Mouse (Mus musculus): ENCODE measurements around the gene Filip1l.
A peak's percentile ranks its signal among the peaks of the same experiment; 100 is the strongest.

Filip1l gene

DNA sequence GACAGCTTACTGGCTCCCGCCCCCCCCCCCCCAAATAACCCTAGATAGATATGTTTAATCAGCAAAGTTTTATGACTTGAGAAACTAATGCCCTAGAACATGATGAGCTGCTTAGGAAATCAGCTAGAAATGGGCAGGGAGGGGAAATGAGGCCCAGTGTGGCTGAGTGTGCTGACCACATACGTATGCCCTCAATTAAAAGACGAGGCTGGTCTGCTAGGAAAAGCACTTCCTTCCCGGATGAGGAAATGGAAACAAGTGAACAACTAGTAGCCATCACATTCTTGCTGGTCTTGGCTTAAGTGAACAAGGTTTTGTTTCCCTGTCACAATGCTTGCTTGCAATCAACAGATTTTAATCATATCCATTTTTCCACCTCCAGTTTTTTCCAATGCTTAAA, 177.7 kb downstream of the Filip1l start:
- DNase-seq (ENCODE audit: low spot score in 2 of 2), result no peak

GRCm38 (mm10) chr16:57532081-57532493, 179.2 kb downstream of the Filip1l start:
- DNase-seq (ENCODE audit: low spot score in 2 of 2), result no peak

GRCm38 (mm10) chr16:57534365-57534764, 181.5 kb downstream of the Filip1l start:
- no peak for DNase-seq (ENCODE audit: low spot score in 2 of 2)

DNA sequence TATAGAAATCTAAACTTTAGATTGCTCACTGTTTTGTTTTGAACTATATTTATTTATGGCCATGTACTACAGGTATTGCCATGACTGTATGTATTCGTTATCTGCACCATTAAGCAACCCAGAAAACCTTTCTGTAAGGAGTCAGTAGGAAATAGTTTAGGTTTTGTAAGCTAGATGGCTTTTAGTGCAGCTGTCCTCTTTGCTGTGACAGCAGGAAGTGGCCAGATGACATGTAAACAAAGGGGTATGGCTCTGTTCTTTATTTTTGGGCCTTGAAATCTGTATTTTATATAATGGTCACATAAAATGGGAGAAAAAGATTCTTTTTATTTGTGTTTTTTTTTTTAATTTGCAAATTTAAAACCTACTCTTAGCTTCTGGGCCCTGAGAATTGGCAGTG, 181.9 kb downstream of the Filip1l start:
- DNase-seq (ENCODE audit: low spot score in 2 of 2), result no peak

DNA sequence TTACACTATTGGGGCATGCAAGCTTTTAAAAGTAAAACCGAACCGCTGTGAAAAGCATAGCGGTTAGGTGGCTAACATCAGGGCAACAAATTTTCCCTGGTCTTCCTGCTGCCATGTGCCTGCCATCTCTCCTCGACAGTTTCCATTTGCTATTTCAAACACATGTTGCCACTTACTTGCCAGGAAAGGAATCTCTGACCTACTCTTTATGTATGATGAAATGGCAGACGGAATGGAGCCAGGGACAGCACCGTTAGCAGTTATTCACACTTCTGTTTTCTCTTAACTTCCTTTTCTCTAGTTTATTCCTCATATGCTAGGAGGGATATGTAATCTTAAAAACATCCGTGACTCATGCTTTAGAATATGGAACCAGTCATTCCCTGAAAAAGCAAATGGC, 183.6 kb downstream of the Filip1l start:
- no peak for DNase-seq (ENCODE audit: low spot score in 2 of 2)

- DNase-seq (ENCODE audit: low spot score in 2 of 2), result no peak
Observed at GRCm38 (mm10) chr16:57543243-57543642, 190.3 kb downstream of the Filip1l start.

GRCm38 (mm10) chr16:57544441-57544840, 191.5 kb downstream of the Filip1l start:
- no peak for DNase-seq (ENCODE audit: low spot score in 2 of 2)

GRCm38 (mm10) chr16:57546355-57546754, 193.5 kb downstream of the Filip1l start:
- no peak for DNase-seq (ENCODE audit: low spot score in 2 of 2)

- no peak for DNase-seq (ENCODE audit: low spot score in 2 of 2)
Observed at GRCm38 (mm10) chr16:57548608-57549007, 195.7 kb downstream of the Filip1l start.

GRCm38 (mm10) chr16:57549061-57550037, 196.5 kb downstream of the Filip1l start:
- DNase-seq (ENCODE audit: low spot score in 2 of 2), result peak; percentile 75 to 79

DNA sequence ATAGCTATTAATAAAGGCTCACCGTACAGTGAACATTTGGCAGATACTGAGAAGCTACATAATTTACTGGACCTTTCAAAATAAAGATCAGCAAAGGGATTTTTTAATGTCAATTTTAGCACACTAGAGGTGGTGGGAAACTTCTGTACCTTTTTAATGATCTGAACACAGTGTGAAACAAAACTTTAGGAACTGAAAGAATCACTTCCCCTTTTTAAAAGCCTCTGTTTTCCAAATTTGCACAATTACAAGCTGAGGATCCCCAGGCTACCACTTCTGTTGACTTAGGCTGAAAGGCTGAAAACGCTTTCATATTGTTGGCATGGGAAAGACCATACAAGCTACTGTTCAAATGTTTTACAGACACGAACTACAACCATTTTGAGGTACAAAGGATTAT, 197.2 kb downstream of the Filip1l start:
- DNase-seq (ENCODE audit: low spot score in 2 of 2), result no peak

DNA sequence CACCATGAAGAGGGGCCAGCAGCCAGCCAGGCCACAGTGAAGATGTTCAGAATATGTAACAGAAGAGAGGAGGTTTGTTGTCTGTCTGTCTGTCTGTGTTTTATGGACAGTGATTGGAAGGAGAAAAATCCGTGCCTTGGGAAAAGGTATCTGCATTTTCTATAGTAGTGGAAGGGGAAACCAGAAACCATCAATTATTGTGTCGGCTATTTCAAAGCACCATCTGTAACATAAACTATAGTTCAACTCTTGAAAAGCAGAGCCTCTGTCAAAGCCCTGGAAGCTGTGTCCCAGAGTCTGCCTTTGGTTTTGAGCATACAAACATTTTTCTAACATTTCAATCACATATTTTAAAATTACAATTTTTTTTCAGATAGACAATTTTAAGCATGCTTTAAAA, 197.9 kb downstream of the Filip1l start:
- DNase-seq (ENCODE audit: low spot score in 2 of 2), result no peak

DNA sequence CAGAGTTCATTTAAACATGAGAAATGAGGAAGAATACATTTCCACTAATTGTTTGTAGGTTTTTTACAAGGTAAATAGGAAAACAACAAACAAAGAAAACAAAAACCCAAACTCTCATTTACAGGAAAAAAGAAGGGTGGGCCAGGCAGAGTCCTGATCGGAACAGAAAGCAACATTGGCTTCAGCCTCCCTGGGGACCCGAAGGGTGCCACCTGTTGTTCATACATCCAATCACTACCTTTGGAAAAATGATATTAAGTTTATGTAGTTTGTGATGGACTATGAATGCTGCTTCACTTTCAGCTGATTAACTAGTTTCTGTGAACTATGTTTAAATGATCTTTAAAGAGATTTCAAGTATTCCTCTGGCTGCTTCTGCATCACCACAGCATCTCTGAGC, 198.7 kb downstream of the Filip1l start:
- no peak for DNase-seq (ENCODE audit: low spot score in 2 of 2)

DNA sequence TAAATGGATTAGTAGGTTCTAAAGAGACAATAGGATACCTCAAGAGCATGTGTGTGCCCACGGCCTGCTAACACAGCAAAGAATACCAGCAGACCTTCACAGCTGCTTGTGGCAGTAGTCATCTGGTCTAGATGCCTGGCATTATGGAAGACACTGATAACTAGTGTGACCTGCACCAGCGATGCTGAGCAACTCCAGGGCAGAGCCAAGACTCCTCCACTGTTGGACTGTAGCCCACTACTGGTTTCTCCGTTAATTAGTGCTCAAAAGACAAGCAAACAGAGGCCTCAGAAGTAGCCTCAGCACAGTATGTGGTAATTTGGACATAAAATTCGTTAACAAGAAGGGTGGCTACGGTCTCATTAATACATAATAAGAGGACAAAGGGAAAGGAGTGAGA, 199.8 kb downstream of the Filip1l start:
- DNase-seq (ENCODE audit: low spot score in 2 of 2), result no peak

- DNase-seq (ENCODE audit: low spot score in 2 of 2), result no peak
Observed at GRCm38 (mm10) chr16:57553235-57553634, 200.3 kb downstream of the Filip1l start.

DNA sequence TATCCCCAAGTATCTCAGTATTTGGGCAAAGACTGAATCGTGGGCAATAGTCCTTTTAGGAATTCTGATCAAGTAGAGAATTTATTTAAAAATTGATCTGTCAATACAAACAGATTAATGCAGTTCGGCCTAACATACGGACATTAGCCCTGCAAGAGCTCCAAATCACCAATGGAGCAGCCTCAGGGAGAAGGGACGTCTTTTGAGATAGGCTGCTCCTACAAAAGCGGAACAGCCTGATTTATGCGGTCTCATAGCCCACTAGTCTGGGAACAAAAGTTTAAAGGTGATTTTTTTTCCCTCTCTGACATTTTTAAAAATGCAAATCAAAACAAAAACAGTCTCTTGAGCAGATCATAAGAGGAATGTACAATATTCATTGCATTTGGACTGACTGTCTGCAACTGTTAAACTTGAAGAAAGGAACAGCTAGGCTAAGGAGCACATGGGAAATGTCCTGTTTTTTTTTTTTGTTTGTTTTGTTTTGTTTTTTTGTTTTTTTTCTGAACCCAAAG, 202.1 kb downstream of the Filip1l start:
- DNase-seq (ENCODE audit: low spot score in 2 of 2), result no peak

DNA sequence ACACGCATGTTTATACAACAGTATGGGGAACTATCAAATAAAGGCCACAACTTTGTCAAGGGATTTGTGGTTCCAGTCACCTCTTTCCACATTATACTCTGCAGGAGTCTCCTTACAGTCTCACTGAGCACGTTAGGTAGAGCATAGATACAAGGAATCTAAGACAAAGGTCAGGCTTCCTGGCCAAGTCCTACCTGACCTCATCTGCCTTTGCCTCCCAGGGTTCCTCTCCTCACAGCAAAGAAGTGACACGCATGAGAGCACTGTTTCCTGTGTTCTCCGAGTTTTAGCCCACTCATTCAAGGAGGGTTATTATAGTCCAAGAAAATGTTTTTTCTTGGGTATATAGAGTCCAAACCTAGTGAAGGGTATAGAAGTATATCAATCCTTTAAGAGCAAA, 202.8 kb downstream of the Filip1l start:
- no peak for DNase-seq (ENCODE audit: low spot score in 2 of 2)

DNA sequence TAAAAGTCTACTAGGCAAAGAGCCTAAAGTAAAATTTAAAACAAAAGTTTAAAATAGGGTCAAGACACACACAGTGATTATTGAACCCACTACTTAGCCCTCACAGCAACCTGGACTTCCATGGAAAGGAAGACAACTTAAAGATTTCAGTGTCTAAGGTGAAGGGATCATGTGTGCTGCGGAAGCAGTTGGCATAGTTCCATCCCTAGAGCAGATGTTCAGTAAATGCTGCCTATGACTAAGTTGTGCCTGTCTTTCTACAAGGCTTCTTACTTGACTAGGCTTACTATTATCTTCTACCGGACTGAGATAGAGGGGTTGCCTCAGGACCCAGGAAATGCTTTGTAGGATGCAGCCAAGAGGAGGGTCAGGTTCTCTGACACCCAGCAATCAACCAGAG, 203.4 kb downstream of the Filip1l start:
- no peak for DNase-seq (ENCODE audit: low spot score in 2 of 2)

DNA sequence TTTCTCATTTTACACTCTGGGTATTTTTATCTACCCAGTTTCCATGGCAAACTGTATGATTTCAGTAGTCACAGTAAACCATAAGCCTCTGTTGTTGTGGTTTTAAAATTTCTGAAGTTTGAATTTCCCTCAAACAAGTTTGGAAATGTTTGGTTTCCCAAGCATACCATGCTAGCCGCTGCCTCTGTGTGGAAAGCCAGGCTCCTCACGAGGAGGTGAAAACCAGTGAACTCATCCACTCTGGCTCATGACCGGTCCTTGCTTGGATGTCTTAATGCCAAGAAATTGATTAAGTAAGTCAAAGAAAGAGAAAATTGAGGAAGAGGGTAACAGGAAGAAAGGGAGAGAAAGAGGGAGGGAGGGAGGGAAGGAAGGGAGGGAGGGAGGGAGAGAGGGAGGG, 205.4 kb downstream of the Filip1l start:
- DNase-seq (ENCODE audit: low spot score in 2 of 2), result no peak

DNA sequence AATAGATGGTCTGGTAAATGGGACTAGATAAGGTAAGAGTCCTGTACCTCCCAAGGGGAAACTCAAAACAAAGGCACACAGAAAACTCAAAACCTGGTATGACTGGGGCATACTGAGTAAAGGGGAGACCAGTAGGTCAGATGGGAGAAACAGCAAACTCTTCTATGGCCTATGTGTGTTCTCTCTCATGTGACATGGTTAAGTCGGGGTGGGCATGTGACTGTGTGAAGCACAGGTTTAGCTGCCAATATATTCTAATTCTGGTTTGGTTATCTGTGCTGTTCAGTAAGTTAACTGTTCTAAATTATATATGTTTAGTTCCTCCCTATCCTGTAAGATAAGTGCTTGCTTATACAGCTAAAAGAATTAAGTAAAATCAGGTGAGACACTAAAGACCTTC, 207.3 kb downstream of the Filip1l start:
- no peak for DNase-seq (ENCODE audit: low spot score in 2 of 2)

DNA sequence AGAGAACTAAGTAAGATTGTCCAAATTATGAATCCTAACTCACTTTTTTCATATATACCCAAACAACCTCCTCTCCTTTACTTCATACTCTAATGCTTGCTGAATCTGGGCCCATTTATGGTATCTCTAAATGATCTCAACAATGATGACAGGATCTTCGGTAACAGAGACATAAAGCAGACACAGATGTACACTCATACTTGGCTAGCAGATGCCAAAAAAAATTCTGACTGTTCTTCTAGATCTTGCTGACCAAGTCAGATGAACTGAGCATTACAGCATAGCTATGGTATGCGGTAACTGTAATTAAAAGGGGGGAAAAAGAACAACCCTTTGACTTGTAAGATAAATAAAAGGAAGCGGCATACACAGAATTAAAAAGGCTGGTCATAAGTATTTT, 210.6 kb downstream of the Filip1l start:
- no peak for DNase-seq (ENCODE audit: low spot score in 2 of 2)

DNA sequence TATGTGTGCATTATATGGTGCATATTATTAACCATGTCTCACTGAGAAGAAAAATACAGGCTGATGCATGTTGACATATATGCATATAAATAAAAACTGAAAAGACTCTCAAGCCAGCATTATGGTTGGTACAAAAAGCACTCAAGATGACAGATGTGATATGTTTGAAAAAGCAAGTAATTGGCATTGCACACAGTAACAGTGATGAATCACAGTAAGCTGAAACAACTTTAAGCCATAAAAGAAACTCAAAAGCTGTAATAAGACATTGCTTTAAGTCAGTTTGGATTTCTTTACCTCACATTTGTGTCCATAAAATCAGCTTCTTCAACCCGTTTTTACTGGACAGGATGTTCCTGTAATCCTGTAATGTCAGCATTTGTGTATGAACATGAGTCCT, 211.9 kb downstream of the Filip1l start:
- DNase-seq (ENCODE audit: low spot score in 2 of 2), result no peak

GRCm38 (mm10) chr16:57566215-57566614, 213.3 kb downstream of the Filip1l start:
- DNase-seq (ENCODE audit: low spot score in 2 of 2), result no peak

Data from urinary bladder, postnatal 4 days (tissue).